Mouse (Mus musculus): ENCODE measurements at regions not wholly inside any gene's neighbourhood (a gene's known extent, or its start where the extent isn't known, plus 50 kb on each side); places are given as distances from the start of the nearest gene placed in this dataset.

- DNase-seq (ENCODE audit: low spot score in 2 of 2): no peak
These were observed 89.6 kb downstream of the Ppp4r2 start for GRCm38 (mm10) chr6:100923070-100923469.

GRCm38 (mm10) chr6:100923686-100924085 lies 90.3 kb downstream of the Ppp4r2 start:
- DNase-seq (ENCODE audit: low spot score in 2 of 2): no peak

GRCm38 (mm10) chr6:100928791-100929758 lies 95.7 kb downstream of the Ppp4r2 start:
- no peak for DNase-seq (ENCODE audit: low spot score in 2 of 2)

GRCm38 (mm10) chr6:100929759-100930358 lies 96.4 kb downstream of the Ppp4r2 start:
- no peak for DNase-seq (ENCODE audit: low spot score in 2 of 2)

GRCm38 (mm10) chr6:100930706-100931105 lies 97.3 kb downstream of the Ppp4r2 start:
- no peak for DNase-seq (ENCODE audit: low spot score in 2 of 2)

GRCm38 (mm10) chr6:100934424-100934823 lies 101.0 kb downstream of the Ppp4r2 start:
- DNase-seq (ENCODE audit: low spot score in 2 of 2): no peak

GRCm38 (mm10) chr6:100937802-100938201 lies 104.4 kb downstream of the Ppp4r2 start:
- DNase-seq (ENCODE audit: low spot score in 2 of 2): no peak

GRCm38 (mm10) chr6:100938376-100938775 lies 105.0 kb downstream of the Ppp4r2 start:
- no peak for DNase-seq (ENCODE audit: low spot score in 2 of 2)

GRCm38 (mm10) chr6:100939042-100939441 lies 105.6 kb downstream of the Ppp4r2 start:
- DNase-seq (ENCODE audit: low spot score in 2 of 2): no peak

GRCm38 (mm10) chr6:100939766-100940165 lies 106.3 kb downstream of the Ppp4r2 start:
- no peak for DNase-seq (ENCODE audit: low spot score in 2 of 2)

- no peak for DNase-seq (ENCODE audit: low spot score in 2 of 2)
These were observed 108.3 kb downstream of the Ppp4r2 start for GRCm38 (mm10) chr6:100941686-100942085.

GRCm38 (mm10) chr6:100942956-100943355 lies 109.5 kb downstream of the Ppp4r2 start:
- DNase-seq (ENCODE audit: low spot score in 2 of 2): no peak

- DNase-seq (ENCODE audit: low spot score in 2 of 2): no peak
These were observed 112.4 kb downstream of the Ppp4r2 start for GRCm38 (mm10) chr6:100945796-100946195.

- DNase-seq (ENCODE audit: low spot score in 2 of 2): no peak
These were observed 114.9 kb downstream of the Ppp4r2 start for GRCm38 (mm10) chr6:100948340-100948739.

GRCm38 (mm10) chr6:100951646-100952045 lies 118.2 kb downstream of the Ppp4r2 start:
- DNase-seq (ENCODE audit: low spot score in 2 of 2): no peak

- no peak for DNase-seq (ENCODE audit: low spot score in 2 of 2)
These were observed 119.0 kb downstream of the Ppp4r2 start for GRCm38 (mm10) chr6:100952470-100952869.

- DNase-seq (ENCODE audit: low spot score in 2 of 2): no peak
These were observed 121.1 kb downstream of the Ppp4r2 start for GRCm38 (mm10) chr6:100954563-100954962.

GRCm38 (mm10) chr6:100966481-100966880 lies 133.1 kb downstream of the Ppp4r2 start:
- no peak for DNase-seq (ENCODE audit: low spot score in 2 of 2)

- no peak for DNase-seq (ENCODE audit: low spot score in 2 of 2)
These were observed 134.8 kb downstream of the Ppp4r2 start for GRCm38 (mm10) chr6:100968080-100968856.

- DNase-seq (ENCODE audit: low spot score in 2 of 2): no peak
These were observed 135.5 kb downstream of the Ppp4r2 start for GRCm38 (mm10) chr6:100968960-100969359.

- no peak for DNase-seq (ENCODE audit: low spot score in 2 of 2)
These were observed 137.5 kb downstream of the Ppp4r2 start for GRCm38 (mm10) chr6:100970810-100971447.
